Mouse (Mus musculus): ENCODE measurements at regions not wholly inside any gene's neighbourhood (a gene's known extent, or its start where the extent isn't known, plus 50 kb on each side); places are given as distances from the start of the nearest gene placed in this dataset.
A peak's percentile ranks its signal among the peaks of the same experiment; 100 is the strongest.

DNA sequence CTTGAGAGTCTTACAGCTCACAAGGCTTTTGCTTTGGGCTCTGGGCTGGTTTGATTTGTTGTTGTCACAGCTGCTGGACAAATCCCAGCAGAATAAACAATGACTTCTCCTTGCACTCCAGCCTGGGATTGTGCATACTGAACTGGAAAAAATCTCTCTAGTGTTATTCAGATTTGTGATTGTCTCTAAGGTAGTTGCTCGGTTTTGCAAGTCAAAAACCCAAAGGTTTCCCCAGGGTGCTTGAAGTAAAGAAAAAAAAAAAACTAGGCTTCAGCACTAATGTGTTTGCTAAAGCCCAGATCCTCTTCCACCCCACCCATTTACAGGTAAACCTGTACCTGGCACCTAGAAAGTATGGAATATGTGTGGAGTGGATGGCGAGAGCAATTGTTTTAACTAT is 149.5 kb upstream of the Spef2 start:
- no peaks in the 10 kb centered on the region for H3K9me3 ChIP-seq (ENCODE audit: control insufficient read depth, low read length)
- H3K4me1 ChIP-seq (ENCODE audit: control insufficient read depth, insufficient read depth, low read length) = no peaks in the 10 kb centered on the region
- no peak overlapping the region for H3K4me2 ChIP-seq (ENCODE audit: low read depth, low read length)
- no peak overlapping the region for H3K9ac ChIP-seq (replicated peaks; ENCODE audit: low read depth, low read length)
- WGBS = 46% methylated on average over 2 of the region's 2 CpGs
- no peaks in the 10 kb centered on the region for H3K27me3 ChIP-seq (ENCODE audit: control insufficient read depth, insufficient read depth, low read length)
- no peak overlapping the region for H3K4me3 ChIP-seq (ENCODE audit: low read depth, low read length)
- H3K27ac ChIP-seq (ENCODE audit: low read depth, low read length) = no peak overlapping the region
- ATAC-seq (ENCODE audit: low read depth) = no peak
- H3K36me3 ChIP-seq (ENCODE audit: control insufficient read depth, insufficient read depth, low read length) = no peaks in the 10 kb centered on the region

DNA sequence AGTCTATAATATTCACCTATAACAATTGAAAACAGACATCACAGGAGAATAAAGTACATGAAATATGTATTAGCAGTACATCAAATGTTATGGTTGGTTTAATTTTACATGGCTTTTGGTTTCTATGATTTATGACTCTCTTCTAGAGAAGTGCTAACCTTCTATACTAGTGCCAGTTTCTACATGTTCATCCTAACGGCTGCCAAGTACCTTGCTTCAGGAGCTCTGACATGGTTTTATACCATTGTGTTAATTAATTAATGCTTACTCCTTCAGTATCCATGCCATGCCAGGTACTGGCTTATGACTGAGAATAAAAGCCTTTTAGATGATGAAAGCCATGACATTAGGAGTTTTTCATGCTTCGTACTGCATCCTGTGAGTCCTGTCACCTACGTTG is 144.5 kb upstream of the Spef2 start:
- Histone ChIP-seq H3K9me3 (ENCODE audit: control insufficient read depth, low read length) (no peaks in the 10 kb centered on the region), H3K9ac (replicated peaks; ENCODE audit: low read depth, low read length) (no peak overlapping the region), H3K4me1 (ENCODE audit: control insufficient read depth, insufficient read depth, low read length) (no peaks in the 10 kb centered on the region), H3K4me3 (ENCODE audit: low read depth, low read length) (no peak overlapping the region), H3K4me2 (ENCODE audit: low read depth, low read length) (no peak overlapping the region), H3K27me3 (ENCODE audit: control insufficient read depth, insufficient read depth, low read length) (no peaks in the 10 kb centered on the region), H3K36me3 (ENCODE audit: control insufficient read depth, insufficient read depth, low read length) (no peaks in the 10 kb centered on the region), H3K27ac (ENCODE audit: low read depth, low read length) (no peak overlapping the region)
- ATAC-seq (ENCODE audit: low read depth) = peak; percentile 24; the same call in 1 of the 2 replicates
- WGBS = 85% methylated on average over 3 of the region's 3 CpGs

DNA sequence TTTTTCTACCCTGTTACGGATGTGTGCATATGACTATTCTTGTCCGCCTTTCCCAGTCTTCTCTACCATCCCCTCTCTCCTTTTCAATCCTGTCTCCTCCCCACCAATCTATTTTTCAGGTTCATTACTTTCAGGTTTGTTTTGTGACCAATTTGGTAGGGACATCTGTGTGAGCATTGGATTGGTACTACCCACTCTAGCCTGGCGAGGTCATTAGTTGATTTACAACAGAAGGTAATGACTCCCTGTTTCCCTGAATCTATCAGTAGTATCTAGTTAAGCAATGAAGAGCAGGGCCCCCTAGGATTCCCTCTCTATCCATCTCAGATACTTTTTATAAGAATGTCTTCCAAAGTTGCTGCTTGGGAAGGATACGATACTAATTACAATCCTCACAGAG is 143.5 kb upstream of the Spef2 start:
- ATAC-seq (ENCODE audit: low read depth) = no peak
- Histone ChIP-seq H3K27me3 (ENCODE audit: control insufficient read depth, insufficient read depth, low read length) (no peaks in the 10 kb centered on the region), H3K4me2 (ENCODE audit: low read depth, low read length) (no peak overlapping the region), H3K4me1 (ENCODE audit: control insufficient read depth, insufficient read depth, low read length) (no peaks in the 10 kb centered on the region), H3K27ac (ENCODE audit: low read depth, low read length) (no peak overlapping the region), H3K36me3 (ENCODE audit: control insufficient read depth, insufficient read depth, low read length) (no peaks in the 10 kb centered on the region), H3K4me3 (ENCODE audit: low read depth, low read length) (no peak overlapping the region), H3K9ac (replicated peaks; ENCODE audit: low read depth, low read length) (no peak overlapping the region), H3K9me3 (ENCODE audit: control insufficient read depth, low read length) (no peaks in the 10 kb centered on the region)
- whole genome bisulfite sequencing = 75% methylated on average over 4 of the region's 4 CpGs

DNA sequence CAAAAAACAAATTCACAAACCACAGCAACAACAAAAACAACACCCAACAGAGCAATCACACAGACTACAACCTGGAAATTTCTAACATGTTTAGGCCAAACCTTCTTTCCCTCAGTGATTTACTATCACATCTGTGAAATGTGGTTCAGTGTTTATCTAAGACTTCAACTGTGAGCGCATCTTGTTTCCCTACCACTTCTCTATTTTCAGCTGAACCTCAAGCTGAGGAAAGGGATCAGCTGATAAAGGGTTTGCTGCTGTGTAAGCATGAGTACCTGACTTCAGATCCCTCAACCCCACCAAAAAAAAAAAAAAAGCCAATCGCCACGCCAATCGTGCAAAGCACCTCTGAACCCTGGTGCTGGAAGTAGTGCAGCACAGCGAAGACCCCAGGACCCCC is 142.8 kb upstream of the Spef2 start:
- Histone ChIP-seq H3K27ac (ENCODE audit: low read depth, low read length) (no peak overlapping the region), H3K4me1 (ENCODE audit: control insufficient read depth, insufficient read depth, low read length) (no peaks in the 10 kb centered on the region), H3K4me3 (ENCODE audit: low read depth, low read length) (no peak overlapping the region), H3K9me3 (ENCODE audit: control insufficient read depth, low read length) (no peaks in the 10 kb centered on the region), H3K36me3 (ENCODE audit: control insufficient read depth, insufficient read depth, low read length) (no peaks in the 10 kb centered on the region), H3K4me2 (ENCODE audit: low read depth, low read length) (no peak overlapping the region), H3K9ac (replicated peaks; ENCODE audit: low read depth, low read length) (no peak overlapping the region), H3K27me3 (ENCODE audit: control insufficient read depth, insufficient read depth, low read length) (no peaks in the 10 kb centered on the region)
- WGBS = 84% methylated on average over 5 of the region's 5 CpGs
- no peak for ATAC-seq (ENCODE audit: low read depth)

DNA sequence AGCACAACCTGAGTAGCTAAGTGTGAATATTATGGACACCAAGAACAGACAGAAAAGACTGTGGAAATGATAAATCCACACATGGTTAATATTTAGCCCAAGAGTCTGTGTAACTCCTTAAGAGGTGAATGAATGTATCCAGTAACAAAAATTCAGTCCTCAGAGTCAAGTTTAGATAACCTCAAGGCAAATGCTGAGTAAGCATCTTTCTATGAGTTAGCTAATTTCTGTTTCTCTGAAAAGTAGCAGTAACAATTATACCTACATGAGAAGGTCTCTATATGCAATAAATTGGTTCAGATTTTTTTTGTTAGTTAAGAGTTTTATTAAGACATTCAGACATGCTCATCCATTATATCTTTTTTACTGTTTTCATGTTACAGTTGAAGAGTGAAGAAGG is 127.1 kb upstream of the Spef2 start:
- Histone ChIP-seq H3K36me3 (ENCODE audit: control insufficient read depth, insufficient read depth, low read length) (no peaks in the 10 kb centered on the region), H3K9ac (replicated peaks; ENCODE audit: low read depth, low read length) (no peak overlapping the region), H3K27me3 (ENCODE audit: control insufficient read depth, insufficient read depth, low read length) (no peaks in the 10 kb centered on the region), H3K9me3 (ENCODE audit: control insufficient read depth, low read length) (no peaks in the 10 kb centered on the region), H3K4me2 (ENCODE audit: low read depth, low read length) (no peak overlapping the region), H3K4me3 (ENCODE audit: low read depth, low read length) (no peak overlapping the region), H3K27ac (ENCODE audit: low read depth, low read length) (no peak overlapping the region), H3K4me1 (ENCODE audit: control insufficient read depth, insufficient read depth, low read length) (no peaks in the 10 kb centered on the region)
- no peak for ATAC-seq (ENCODE audit: low read depth)

DNA sequence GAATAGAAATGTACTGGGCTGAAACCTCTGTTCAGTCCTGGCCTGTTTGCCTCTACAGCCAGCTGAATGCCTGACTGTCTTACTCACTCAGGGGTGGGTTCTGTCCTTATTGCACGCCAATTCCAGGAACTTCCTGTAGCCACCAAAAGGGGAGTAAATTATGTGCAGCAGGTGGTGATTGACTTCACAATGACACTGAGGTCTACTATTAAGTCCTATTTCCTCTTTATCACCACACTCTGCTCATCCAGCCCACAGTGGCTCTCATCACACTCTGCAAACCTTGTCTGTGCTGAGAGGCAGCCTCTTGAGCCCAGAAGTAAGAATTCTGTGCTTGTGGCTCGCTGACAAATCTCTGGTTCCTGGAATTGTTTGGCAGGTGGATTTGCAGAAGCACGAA is 121.5 kb upstream of the Spef2 start:
- Histone ChIP-seq H3K9me3 (ENCODE audit: control insufficient read depth, low read length) (no peaks in the 10 kb centered on the region), H3K36me3 (ENCODE audit: control insufficient read depth, insufficient read depth, low read length) (no peaks in the 10 kb centered on the region), H3K4me2 (ENCODE audit: low read depth, low read length) (no peak overlapping the region), H3K4me3 (ENCODE audit: low read depth, low read length) (no peak overlapping the region), H3K9ac (replicated peaks; ENCODE audit: low read depth, low read length) (no peak overlapping the region), H3K27me3 (ENCODE audit: control insufficient read depth, insufficient read depth, low read length) (no peaks in the 10 kb centered on the region), H3K27ac (ENCODE audit: low read depth, low read length) (no peak overlapping the region), H3K4me1 (ENCODE audit: control insufficient read depth, insufficient read depth, low read length) (no peaks in the 10 kb centered on the region)
- no peak for ATAC-seq (ENCODE audit: low read depth)
- WGBS = 68% methylated on average over 3 of the region's 3 CpGs

DNA sequence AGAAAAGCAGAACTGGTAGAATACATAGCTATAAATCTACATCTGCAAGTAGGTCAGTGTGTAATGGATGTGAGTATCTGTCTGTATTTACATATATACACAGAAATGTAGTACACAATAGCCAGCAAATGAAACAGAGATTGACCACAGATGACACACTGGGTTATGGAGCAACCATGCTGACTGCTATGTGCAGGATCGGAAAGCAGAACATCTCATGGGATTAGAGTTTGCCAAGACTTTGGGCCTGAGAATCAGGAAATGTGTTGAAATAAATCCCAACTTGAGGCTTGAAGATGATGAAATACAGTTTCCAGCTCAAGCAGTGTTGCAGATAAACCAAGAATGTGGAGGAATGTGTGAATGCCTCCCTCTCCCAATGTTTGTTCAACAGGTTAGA is 116.1 kb upstream of the Spef2 start:
- Histone ChIP-seq H3K4me2 (ENCODE audit: low read depth, low read length) (no peak overlapping the region), H3K36me3 (ENCODE audit: control insufficient read depth, insufficient read depth, low read length) (no peaks in the 10 kb centered on the region), H3K27me3 (ENCODE audit: control insufficient read depth, insufficient read depth, low read length) (no peaks in the 10 kb centered on the region), H3K4me3 (ENCODE audit: low read depth, low read length) (no peak overlapping the region), H3K9me3 (ENCODE audit: control insufficient read depth, low read length) (no peaks in the 10 kb centered on the region), H3K4me1 (ENCODE audit: control insufficient read depth, insufficient read depth, low read length) (no peaks in the 10 kb centered on the region), H3K27ac (ENCODE audit: low read depth, low read length) (no peak overlapping the region), H3K9ac (replicated peaks; ENCODE audit: low read depth, low read length) (no peak overlapping the region)
- WGBS = 80% methylated on average over 1 of the region's 1 CpGs
- no peak for ATAC-seq (ENCODE audit: low read depth)

DNA sequence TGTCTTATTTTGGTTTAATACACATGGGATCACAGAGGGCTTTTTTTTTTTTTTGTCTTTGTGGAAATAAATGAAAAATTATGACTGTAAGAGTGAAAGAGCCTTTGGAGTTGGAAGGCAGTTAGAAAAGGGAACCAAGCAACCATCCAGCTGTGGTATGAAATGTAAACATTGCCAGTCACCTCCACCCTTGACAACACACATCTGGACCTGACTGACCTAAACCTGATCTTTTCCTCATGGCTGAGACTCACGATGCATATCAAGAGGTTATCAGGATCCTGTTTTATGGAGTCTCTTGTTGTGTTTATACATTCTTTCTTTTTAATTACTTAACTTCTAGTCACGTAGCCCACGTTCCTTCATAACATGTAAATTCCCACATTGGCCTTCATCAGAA is 113.2 kb upstream of the Spef2 start:
- Histone ChIP-seq H3K9me3 (ENCODE audit: control insufficient read depth, low read length) (no peaks in the 10 kb centered on the region), H3K9ac (replicated peaks; ENCODE audit: low read depth, low read length) (no peak overlapping the region), H3K36me3 (ENCODE audit: control insufficient read depth, insufficient read depth, low read length) (no peaks in the 10 kb centered on the region), H3K4me1 (ENCODE audit: control insufficient read depth, insufficient read depth, low read length) (no peaks in the 10 kb centered on the region), H3K4me3 (ENCODE audit: low read depth, low read length) (no peak overlapping the region), H3K4me2 (ENCODE audit: low read depth, low read length) (no peak overlapping the region), H3K27me3 (ENCODE audit: control insufficient read depth, insufficient read depth, low read length) (no peaks in the 10 kb centered on the region), H3K27ac (ENCODE audit: low read depth, low read length) (no peak overlapping the region)
- WGBS = 89% methylated on average over 3 of the region's 3 CpGs
- no peak for ATAC-seq (ENCODE audit: low read depth)

DNA sequence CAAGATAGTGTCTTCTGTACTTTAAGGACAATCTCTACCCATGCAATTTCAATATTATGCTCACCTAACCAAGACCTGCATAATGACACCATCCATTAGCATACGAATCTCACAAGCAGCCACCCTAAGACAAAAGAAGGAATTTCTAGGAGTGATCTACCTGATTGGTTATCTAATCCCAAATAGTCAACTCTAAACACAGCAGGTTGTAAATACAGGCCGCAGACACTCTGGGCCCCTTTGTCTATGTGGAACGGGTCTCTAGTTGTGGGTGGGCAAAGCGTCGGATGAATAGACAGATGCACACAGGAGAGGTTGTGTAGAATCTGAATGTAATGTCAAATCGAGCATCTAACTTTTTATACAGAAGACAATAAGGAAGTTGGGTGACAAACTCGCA is 91.0 kb upstream of the Spef2 start:
- Histone ChIP-seq H3K4me3 (ENCODE audit: low read depth, low read length) (no peak overlapping the region), H3K4me2 (ENCODE audit: low read depth, low read length) (no peak overlapping the region), H3K27me3 (ENCODE audit: control insufficient read depth, insufficient read depth, low read length) (no peaks in the 10 kb centered on the region), H3K9ac (replicated peaks; ENCODE audit: low read depth, low read length) (no peak overlapping the region), H3K27ac (ENCODE audit: low read depth, low read length) (no peak overlapping the region), H3K36me3 (ENCODE audit: control insufficient read depth, insufficient read depth, low read length) (no peaks in the 10 kb centered on the region), H3K9me3 (ENCODE audit: control insufficient read depth, low read length) (no peaks in the 10 kb centered on the region), H3K4me1 (ENCODE audit: control insufficient read depth, insufficient read depth, low read length) (no peaks in the 10 kb centered on the region)
- WGBS = 96% methylated on average over 7 of the region's 7 CpGs
- no peak for ATAC-seq (ENCODE audit: low read depth)

DNA sequence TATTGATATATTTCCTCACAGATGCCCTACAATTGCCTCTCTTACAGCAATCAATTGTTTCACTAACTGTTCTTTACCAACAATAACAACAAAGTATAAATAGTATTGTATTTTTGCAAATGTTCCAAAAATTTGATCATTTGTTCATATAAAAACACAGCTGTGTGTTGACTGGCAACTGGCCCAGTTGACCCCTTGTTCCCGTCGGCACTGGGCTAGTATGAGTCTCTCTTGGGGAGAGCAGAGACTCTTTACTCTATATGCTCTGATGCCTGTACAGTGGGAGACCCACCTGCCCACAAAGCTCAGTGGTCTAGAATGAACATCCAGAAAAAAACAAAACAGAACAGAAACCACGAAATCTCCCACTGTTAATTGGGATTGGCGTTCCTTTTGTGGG is 86.4 kb upstream of the Spef2 start:
- Histone ChIP-seq H3K27me3 (ENCODE audit: control insufficient read depth, insufficient read depth, low read length) (no peaks in the 10 kb centered on the region), H3K9me3 (ENCODE audit: control insufficient read depth, low read length) (no peaks in the 10 kb centered on the region), H3K27ac (ENCODE audit: low read depth, low read length) (no peak overlapping the region), H3K4me2 (ENCODE audit: low read depth, low read length) (no peak overlapping the region), H3K36me3 (ENCODE audit: control insufficient read depth, insufficient read depth, low read length) (no peaks in the 10 kb centered on the region), H3K4me3 (ENCODE audit: low read depth, low read length) (no peak overlapping the region), H3K4me1 (ENCODE audit: control insufficient read depth, insufficient read depth, low read length) (no peaks in the 10 kb centered on the region), H3K9ac (replicated peaks; ENCODE audit: low read depth, low read length) (no peak overlapping the region)
- WGBS = 82% methylated on average over 4 of the region's 4 CpGs
- no peak for ATAC-seq (ENCODE audit: low read depth)

All from neural tube, embryonic 14.5 days (tissue).